Mouse (Mus musculus): ENCODE data around the gene Crygs. TPM values are rescaled to one million over a fixed set of nuclear protein-coding genes. Genes with fewer than 3 reads are reported as not detected.
"Not testable (repeated sequence)": the region's sequence is repeated elsewhere in the genome, so short reads cannot be mapped to it uniquely, and the experiment has no call there.

The Crygs gene
- total and polyA plus RNA-seq, 2 experiments from 2014 or later, result not detected

DNA sequence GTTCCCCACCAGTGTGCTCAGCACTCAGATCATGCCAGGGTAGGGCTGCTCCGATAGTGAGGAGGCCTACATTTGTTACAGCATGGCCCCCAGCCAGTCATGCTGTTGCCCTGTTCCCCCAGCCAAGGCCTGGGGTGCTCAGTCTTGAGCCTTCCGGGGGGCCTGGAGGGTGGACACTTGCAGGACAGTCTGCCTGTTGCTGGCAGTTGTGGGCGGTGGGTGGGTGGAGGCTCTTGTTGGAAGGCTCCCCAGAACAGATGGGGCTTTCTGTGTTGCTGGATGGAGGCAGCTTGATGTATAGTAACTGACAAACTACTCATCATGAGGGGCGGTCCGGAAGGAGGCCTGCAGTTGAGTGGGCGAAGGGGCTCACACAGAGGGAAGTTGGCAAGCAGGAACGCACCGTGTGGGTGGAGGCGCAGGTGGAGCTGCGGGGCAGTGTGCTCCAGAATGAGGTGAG is 21.4 kb downstream of the Crygs start:
- Histone ChIP-seq H3K9me3 (replicated peaks; ENCODE audit: control insufficient read depth, low read length) (no peaks in the 10 kb centered on the region), H3K27me3 (ENCODE audit: control insufficient read depth, insufficient read depth, low read length) (no peaks in the 10 kb centered on the region), H3K4me1 (ENCODE audit: control insufficient read depth, insufficient read depth) (no peaks in the 10 kb centered on the region), H3K36me3 (replicated peaks; ENCODE audit: control insufficient read depth, insufficient read depth, low read length) (no peaks in the 10 kb centered on the region), H3K4me2 (ENCODE audit: low read depth, low read length) (no peak overlapping the region), H3K27ac (ENCODE audit: low read depth) (no peak overlapping the region), H3K9ac (replicated peaks; ENCODE audit: low read depth, low read length) (no peak overlapping the region), H3K4me3 (ENCODE audit: low read depth, low read length) (no peak overlapping the region)
- WGBS, result 49% methylated on average over 10 of the region's 10 CpGs
- no peak for TF ChIP-seq CTCF (IDR thresholded peaks at IDR 0.05; ENCODE audit: low read depth)
- no peak for TF ChIP-seq EP300 (IDR thresholded peaks at IDR 0.05; ENCODE audit: low read depth)
- no peak for DNase-seq (ENCODE audit: low spot score)
- no peak for ATAC-seq (ENCODE audit: insufficient read depth, low read depth)

DNA sequence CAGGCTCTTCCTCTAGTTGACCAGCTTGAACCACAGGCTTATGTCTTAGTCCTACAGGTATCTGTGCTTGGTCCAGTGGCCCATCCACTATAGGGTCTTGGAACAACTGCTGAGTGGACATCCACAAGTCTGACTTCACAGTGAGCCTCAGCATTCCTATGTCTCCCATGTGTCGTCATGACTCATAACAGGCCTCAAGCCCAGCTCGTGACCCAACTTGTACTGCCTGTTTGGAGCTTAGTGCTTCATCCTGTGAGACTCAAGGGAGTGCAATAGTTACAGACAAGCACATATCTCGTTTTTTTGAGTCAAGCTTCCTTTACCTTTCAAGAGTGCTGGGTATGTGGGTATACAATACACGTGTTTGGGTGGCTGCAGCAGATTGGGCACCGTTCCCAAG is 28.7 kb downstream of the Crygs start:
- Histone ChIP-seq H3K4me2 (ENCODE audit: low read depth, low read length) (no peak overlapping the region), H3K27me3 (ENCODE audit: control insufficient read depth, insufficient read depth, low read length) (no peaks in the 10 kb centered on the region), H3K36me3 (replicated peaks; ENCODE audit: control insufficient read depth, insufficient read depth, low read length) (no peaks in the 10 kb centered on the region), H3K27ac (ENCODE audit: low read depth) (no peak overlapping the region), H3K9me3 (replicated peaks; ENCODE audit: control insufficient read depth, low read length) (no peaks in the 10 kb centered on the region), H3K4me1 (ENCODE audit: control insufficient read depth, insufficient read depth) (no peaks in the 10 kb centered on the region), H3K4me3 (ENCODE audit: low read depth, low read length) (no peak overlapping the region), H3K9ac (replicated peaks; ENCODE audit: low read depth, low read length) (no peak overlapping the region)
- WGBS, result 66% methylated on average over 5 of the region's 5 CpGs
- DNase-seq (ENCODE audit: low spot score) (no peak), ATAC-seq (ENCODE audit: insufficient read depth, low read depth) (no peak)
- no peak for TF ChIP-seq EP300 (IDR thresholded peaks at IDR 0.05; ENCODE audit: low read depth)
- no peak for TF ChIP-seq CTCF (IDR thresholded peaks at IDR 0.05; ENCODE audit: low read depth)

GRCm38 (mm10) chr16:22779228-22779835 is 32.0 kb downstream of the Crygs start:
- Histone ChIP-seq H3K4me1 (ENCODE audit: control insufficient read depth, insufficient read depth) (no peaks in the 10 kb centered on the region), H3K27ac (ENCODE audit: low read depth) (no peak overlapping the region), H3K9me3 (replicated peaks; ENCODE audit: control insufficient read depth, low read length) (no peaks in the 10 kb centered on the region), H3K36me3 (replicated peaks; ENCODE audit: control insufficient read depth, insufficient read depth, low read length) (no peaks in the 10 kb centered on the region), H3K4me2 (ENCODE audit: low read depth, low read length) (no peak overlapping the region), H3K9ac (replicated peaks; ENCODE audit: low read depth, low read length) (no peak overlapping the region), H3K27me3 (ENCODE audit: control insufficient read depth, insufficient read depth, low read length) (no peaks in the 10 kb centered on the region), H3K4me3 (ENCODE audit: low read depth, low read length) (no peak overlapping the region)
- WGBS, result 89% methylated on average over 3 of the region's 3 CpGs
- DNase-seq (ENCODE audit: low spot score) (no peak), ATAC-seq (ENCODE audit: insufficient read depth, low read depth) (no peak)
- TF ChIP-seq CTCF (IDR thresholded peaks at IDR 0.05; ENCODE audit: low read depth) (no peak), EP300 (IDR thresholded peaks at IDR 0.05; ENCODE audit: low read depth) (no peak)

DNA sequence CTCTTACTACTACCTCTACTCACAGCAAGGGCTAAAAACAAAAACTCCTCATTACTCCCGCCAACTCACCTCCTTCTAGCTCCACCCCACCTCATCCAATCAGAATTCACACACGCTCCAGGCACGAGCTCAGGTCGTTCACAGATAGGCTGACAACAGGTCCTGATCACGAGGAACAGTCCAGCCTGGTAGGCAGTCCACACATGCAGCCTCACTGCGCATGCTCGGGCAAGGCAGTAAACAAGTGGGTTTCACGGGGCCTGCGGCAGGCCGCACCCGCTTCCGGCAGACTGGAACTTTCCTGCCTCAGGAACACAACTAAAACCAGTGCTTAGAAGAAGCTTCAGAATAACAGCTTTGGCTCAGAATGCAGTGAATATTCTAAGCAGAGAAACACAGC is 33.1 kb downstream of the Crygs start:
- not testable (repeated sequence) for H3K27me3 ChIP-seq (ENCODE audit: control insufficient read depth, insufficient read depth, low read length); DNase-seq (ENCODE audit: low spot score); H3K9ac ChIP-seq (replicated peaks; ENCODE audit: low read depth, low read length); H3K27ac ChIP-seq (ENCODE audit: low read depth); H3K4me2 ChIP-seq (ENCODE audit: low read depth, low read length); ATAC-seq (ENCODE audit: insufficient read depth, low read depth); H3K4me3 ChIP-seq (ENCODE audit: low read depth, low read length); H3K9me3 ChIP-seq (replicated peaks; ENCODE audit: control insufficient read depth, low read length); H3K4me1 ChIP-seq (ENCODE audit: control insufficient read depth, insufficient read depth); H3K36me3 ChIP-seq (replicated peaks; ENCODE audit: control insufficient read depth, insufficient read depth, low read length)
- WGBS, result 87% methylated on average over 12 of the region's 12 CpGs

GRCm38 (mm10) chr16:22775471-22775985 is 35.8 kb downstream of the Crygs start:
- Histone ChIP-seq H3K4me2 (ENCODE audit: low read depth, low read length) (no peak overlapping the region), H3K36me3 (replicated peaks; ENCODE audit: control insufficient read depth, insufficient read depth, low read length) (no peaks in the 10 kb centered on the region), H3K9me3 (replicated peaks; ENCODE audit: control insufficient read depth, low read length) (no peaks in the 10 kb centered on the region), H3K27ac (ENCODE audit: low read depth) (no peak overlapping the region), H3K4me3 (ENCODE audit: low read depth, low read length) (no peak overlapping the region), H3K4me1 (ENCODE audit: control insufficient read depth, insufficient read depth) (no peaks in the 10 kb centered on the region), H3K27me3 (ENCODE audit: control insufficient read depth, insufficient read depth, low read length) (no peaks in the 10 kb centered on the region), H3K9ac (replicated peaks; ENCODE audit: low read depth, low read length) (no peak overlapping the region)
- WGBS, result 78% methylated on average over 5 of the region's 5 CpGs
- TF ChIP-seq EP300 (IDR thresholded peaks at IDR 0.05; ENCODE audit: low read depth) (no peak), CTCF (IDR thresholded peaks at IDR 0.05; ENCODE audit: low read depth) (no peak)
- DNase-seq (ENCODE audit: low spot score) (no peak), ATAC-seq (ENCODE audit: insufficient read depth, low read depth) (no peak)

- no peak overlapping the region for H3K27ac ChIP-seq (ENCODE audit: low read depth)
- H3K4me1 ChIP-seq (ENCODE audit: control insufficient read depth, insufficient read depth), result no peaks in the 10 kb centered on the region
- no peak overlapping the region for H3K4me3 ChIP-seq (ENCODE audit: low read depth, low read length)
- no peak overlapping the region for H3K9ac ChIP-seq (replicated peaks; ENCODE audit: low read depth, low read length)
- no peaks in the 10 kb centered on the region for H3K36me3 ChIP-seq (replicated peaks; ENCODE audit: control insufficient read depth, insufficient read depth, low read length)
- no peaks in the 10 kb centered on the region for H3K27me3 ChIP-seq (ENCODE audit: control insufficient read depth, insufficient read depth, low read length)
- TF ChIP-seq EP300 (IDR thresholded peaks at IDR 0.05; ENCODE audit: low read depth), result no peak
- TF ChIP-seq CTCF (IDR thresholded peaks at IDR 0.05; ENCODE audit: low read depth), result no peak
- ATAC-seq (ENCODE audit: insufficient read depth, low read depth) (no peak), DNase-seq (ENCODE audit: low spot score) (no peak)
- 81% methylated on average over 8 of the region's 8 CpGs for WGBS
- no peaks in the 10 kb centered on the region for H3K9me3 ChIP-seq (replicated peaks; ENCODE audit: control insufficient read depth, low read length)
- H3K4me2 ChIP-seq (ENCODE audit: low read depth, low read length), result no peak overlapping the region
These were observed 42.7 kb downstream of the Crygs start for GRCm38 (mm10) chr16:22768661-22769060.

Data from heart, postnatal 0 days (tissue).